Mouse (Mus musculus): Measurements from ENCODE around the gene Tor1aip2.

Gene Tor1aip2

DNA sequence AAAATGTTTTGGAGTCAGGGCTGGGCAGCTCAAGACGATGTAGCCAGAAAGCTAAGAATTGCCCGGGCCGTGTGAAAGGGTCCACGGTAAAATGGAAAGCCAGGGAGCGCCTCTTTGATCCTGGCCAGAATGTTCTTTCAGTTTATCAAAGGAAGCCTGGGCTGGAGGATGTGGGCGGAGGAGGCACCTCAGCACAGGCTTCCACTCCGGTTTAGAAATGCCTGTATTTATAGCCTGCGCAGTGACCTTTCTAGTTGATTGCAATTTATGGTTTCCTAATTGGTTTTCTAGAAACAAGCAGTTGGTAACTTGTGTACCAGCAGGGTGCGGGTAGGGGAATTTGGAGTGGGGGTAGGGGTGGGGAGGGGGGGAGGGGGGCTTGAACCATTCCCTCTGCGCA, 73.2 kb downstream of the Tor1aip2 start:
- no peak for DNase-seq (ENCODE audit: low spot score in 2 of 2)

DNA sequence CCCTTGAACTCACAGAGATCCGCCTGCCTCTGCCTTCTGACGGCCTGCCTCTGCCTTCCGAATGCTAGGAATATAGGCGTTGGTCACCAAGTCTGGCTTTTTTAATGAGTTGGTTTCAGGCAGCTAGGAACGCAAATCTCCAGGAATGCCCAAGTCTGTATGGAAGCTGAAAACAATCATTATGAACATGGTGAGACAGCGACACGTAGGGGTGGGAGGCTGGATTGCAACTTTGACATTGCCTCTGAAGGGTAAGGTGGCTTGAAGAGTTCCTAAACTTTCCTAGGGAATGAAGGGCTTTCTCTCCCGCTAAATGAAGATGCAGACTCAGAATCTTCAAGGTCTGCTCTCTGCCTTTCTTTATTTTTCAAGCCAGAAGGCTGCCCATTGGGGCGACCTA, 75.9 kb downstream of the Tor1aip2 start:
- no peak for DNase-seq (ENCODE audit: low spot score in 2 of 2)

DNA sequence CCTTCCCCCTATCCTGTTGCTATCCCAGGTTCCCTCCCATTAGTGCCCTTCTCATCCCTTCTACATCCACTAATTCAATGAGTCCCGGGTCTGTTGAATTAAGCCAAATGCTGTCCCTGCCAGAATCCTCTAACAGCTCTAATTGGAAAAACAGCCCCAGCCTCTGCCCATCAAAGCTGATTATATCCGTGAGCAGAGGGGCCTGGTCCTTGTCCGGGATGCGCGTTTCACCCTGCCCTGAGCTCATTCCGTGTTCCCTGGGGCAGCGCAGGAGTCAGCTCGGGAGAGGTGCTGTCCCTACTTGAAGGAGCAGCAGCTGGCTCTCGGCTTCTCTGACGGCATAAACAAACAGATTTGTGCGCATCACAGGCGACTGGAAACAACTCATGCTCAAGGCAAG, 76.5 kb downstream of the Tor1aip2 start:
- no peak for DNase-seq (ENCODE audit: low spot score in 2 of 2)

DNA sequence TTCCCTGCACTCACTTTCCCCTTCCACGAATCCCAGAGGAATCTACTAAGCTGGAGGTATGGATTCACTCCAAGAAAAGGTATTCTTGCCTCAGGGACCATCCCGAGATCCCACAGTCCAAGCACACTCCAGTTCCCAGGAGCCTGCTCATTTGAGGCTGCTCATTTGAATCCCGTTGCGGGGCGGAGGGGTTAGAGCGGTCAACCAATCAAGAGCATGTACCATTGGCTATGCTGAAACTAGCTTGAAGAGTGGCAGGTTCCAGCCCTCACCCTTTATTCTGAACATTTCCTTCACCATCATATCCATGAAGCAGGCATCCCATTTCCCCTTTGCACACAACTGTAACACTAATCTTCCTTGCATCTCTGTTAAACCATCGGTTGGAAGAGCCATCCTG, 76.9 kb downstream of the Tor1aip2 start:
- DNase-seq (ENCODE audit: low spot score in 2 of 2): no peak

DNA sequence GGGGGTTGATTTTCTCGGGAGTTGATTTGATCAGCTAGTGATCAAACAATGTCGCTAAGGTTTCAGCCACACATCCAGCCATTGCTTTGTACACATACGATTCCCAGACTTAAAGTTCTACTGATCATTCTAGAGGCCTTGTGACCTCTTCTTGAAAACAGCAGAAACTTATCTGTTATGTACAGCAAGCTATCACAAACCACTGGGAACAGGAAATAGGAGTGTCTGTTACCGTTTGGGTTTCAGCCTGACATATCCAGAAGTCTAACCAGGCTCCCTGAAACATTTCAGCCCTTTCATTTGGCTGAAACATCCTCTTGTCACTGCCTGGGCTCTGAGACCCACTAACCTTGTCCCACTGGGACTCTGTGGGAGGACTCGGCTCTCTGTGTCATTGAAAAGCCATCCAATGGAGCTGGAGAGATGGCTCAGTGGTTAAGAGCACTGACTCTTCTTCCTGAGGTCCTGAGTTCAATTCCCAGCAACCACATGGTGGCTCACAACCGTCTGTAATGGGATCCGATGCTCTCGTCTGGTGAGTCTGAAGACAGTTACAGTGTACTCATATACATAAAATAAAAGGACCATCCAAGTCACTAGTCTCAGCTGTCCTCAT, 78.8 kb downstream of the Tor1aip2 start:
- no peak for DNase-seq (ENCODE audit: low spot score in 2 of 2)

DNA sequence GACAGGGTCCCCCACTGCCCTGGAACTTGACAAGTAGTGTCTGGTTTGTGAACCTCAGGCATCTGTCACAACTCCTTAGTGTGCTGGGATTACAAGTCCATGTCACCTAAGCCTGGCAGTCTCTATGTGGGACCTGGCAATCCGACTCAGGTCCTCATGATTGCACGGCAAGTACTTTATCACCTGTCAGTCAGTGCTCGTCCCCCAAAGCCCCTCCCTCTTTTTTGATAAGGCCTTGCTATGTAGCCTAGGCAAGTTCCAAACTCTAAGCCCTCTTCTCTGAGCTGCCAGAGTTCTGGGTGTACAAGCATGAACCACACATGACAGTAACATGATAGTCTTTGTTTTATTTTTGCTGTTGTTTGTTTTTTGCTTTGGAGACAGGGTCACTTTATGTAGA, 81.6 kb downstream of the Tor1aip2 start:
- DNase-seq (ENCODE audit: low spot score in 2 of 2): no peak

Measured in right cerebral cortex, adult 2 months (tissue).